ENCODE assay signal across 12 mouse cellular contexts in genomic region chr8:121978670-121979069, GRCm38 (mm10). TPM values are rescaled to one million over a fixed set of nuclear protein-coding genes. Genes with fewer than 3 reads are reported as not detected.
"Had no signal": no experiment of that assay in that cellular context is flagged by ENCODE, and none has a peak within 500 bp of the region (broad histone marks: within the 10 kb centered on the region; RNA-seq: fewer than 3 reads in every experiment).

No protein-coding gene starts in this region.

- H3K4me3 ChIP-seq: midbrain, embryonic 10.5 days; midbrain, embryonic 12.5 days; myocyte; neural tube, embryonic 13.5 days; neural tube, embryonic 15.5 days had no signal

- H3K27ac ChIP-seq: midbrain, embryonic 10.5 days; midbrain, embryonic 12.5 days; neural tube, embryonic 13.5 days had no signal

- DNase-seq: lung, adult 18-20 months; lung, postnatal 4 days; right cerebral cortex, postnatal 14 days; thymus, adult 18-20 months; thymus, postnatal 36 days had no signal

RNA-seq across cellular contexts. Expression of gene Car5a, which starts 34.0 kb away (rescaled TPM):
- total RNA-seq: megakaryocyte, adult 5-6 weeks; megakaryocyte-erythroid progenitor cell, adult 5-6 weeks had no signal
